Mouse (Mus musculus) brown adipose tissue, adult 24 weeks (tissue): ENCODE results near the gene Fam120a. TPM values are rescaled to one million over a fixed set of nuclear protein-coding genes. Genes with fewer than 3 reads are reported as not detected.

ENCODE experiments used
- H3K27ac ChIP-seq: fragments of 200-500 bp; replicated peaks from 2 replicates; pipeline ENCODE4 v1.5.1; 2012; ENCODE audit warnings: low read depth, mild to moderate bottlenecking, low read length
- H3K4me1 ChIP-seq: fragments of 200-500 bp; 2 replicates; pipeline ENCODE4 v1.6.1; 2012; ENCODE audit warnings: low read length, mixed read lengths; ENCODE audit not compliant: control insufficient read depth, insufficient read depth, insufficient read length
- H3K4me3 ChIP-seq: fragments of 200-500 bp; 2 replicates; pipeline ENCODE4 v1.5.1; 2012; ENCODE audit warnings: low read depth, mild to moderate bottlenecking, low read length, moderate library complexity; ENCODE audit not compliant: insufficient read depth
- polyA plus RNA-seq: library from polyadenylated mRNA; stranded (reverse); fragments of >200 nt; gene quantifications from 2 replicates; pipeline ENCODE4 v1.2.4, GENCODE M21; 2012; ENCODE audit not compliant: missing spikeins, insufficient read depth, insufficient read length

Gene Fam120a
- polyA plus RNA-seq, 1 experiment = 68.3 TPM

GRCm38 (mm10) chr13:48911426-48911825 lies 56.4 kb downstream of the Fam120a start:
- no peak overlapping the region for H3K4me3 ChIP-seq
- no peak overlapping the region for H3K27ac ChIP-seq
- H3K4me1 ChIP-seq = no peaks in the 10 kb centered on the region

- no peak overlapping the region for H3K4me3 ChIP-seq
- H3K4me1 ChIP-seq = no peaks in the 10 kb centered on the region
- no peak overlapping the region for H3K27ac ChIP-seq
Observed at GRCm38 (mm10) chr13:48905458-48905857, 62.4 kb downstream of the Fam120a start.

- H3K4me3 ChIP-seq = no peak overlapping the region
- H3K4me1 ChIP-seq = no peaks in the 10 kb centered on the region
Observed at GRCm38 (mm10) chr13:48895376-48895775, 72.4 kb downstream of the Fam120a start.

GRCm38 (mm10) chr13:48890260-48890960 lies 77.4 kb downstream of the Fam120a start:
- Histone ChIP-seq H3K4me3 (no peak overlapping the region), H3K27ac (no peak overlapping the region)

More at GRCm38 (mm10) chr13:48895376-48895775, 72.4 kb downstream of the Fam120a start:
- no peak overlapping the region for H3K27ac ChIP-seq

GRCm38 (mm10) chr13:48878534-48878933 lies 89.3 kb downstream of the Fam120a start:
- peak overlapping the region; percentile 88 for H3K27ac ChIP-seq
- H3K4me1 ChIP-seq = 0 out of 2 replicates have a peak, but pooled peaks cover 2% of the 10 kb centered on the region
- peak overlapping the region; percentile 69 for H3K4me3 ChIP-seq

More at GRCm38 (mm10) chr13:48890260-48890960, 77.4 kb downstream of the Fam120a start:
- no peaks in the 10 kb centered on the region for H3K4me1 ChIP-seq

- Histone ChIP-seq H3K4me3 (peak overlapping the region; percentile 69; the same call in 1 of the 2 replicates), H3K4me1 (0 out of 2 replicates have a peak, but pooled peaks cover 2% of the 10 kb centered on the region), H3K27ac (peak overlapping the region; percentile 88)
Observed at GRCm38 (mm10) chr13:48877805-48878204, 90.0 kb downstream of the Fam120a start.

- peaks cover 15% of the 10 kb centered on the region for H3K4me1 ChIP-seq
- H3K27ac ChIP-seq = no peak overlapping the region
- no peak overlapping the region for H3K4me3 ChIP-seq
Observed at GRCm38 (mm10) chr13:48872726-48873125, 95.1 kb downstream of the Fam120a start.

GRCm38 (mm10) chr13:48871887-48872606 lies 95.8 kb downstream of the Fam120a start:
- H3K27ac ChIP-seq = peak overlapping the region; percentile 57; the same call in 1 of the 2 replicates
- peak overlapping the region; percentile 78 for H3K4me3 ChIP-seq
- peaks cover 18% of the 10 kb centered on the region for H3K4me1 ChIP-seq

- peaks cover 18% of the 10 kb centered on the region for H3K4me1 ChIP-seq
- peak within 1 kb of the TSS; percentile 78 for H3K4me3 ChIP-seq
- H3K27ac ChIP-seq = peak within 1 kb of the TSS; percentile 81
Observed at GRCm38 (mm10) chr13:48870771-48871731, 96.8 kb downstream of the Fam120a start, which contains the start of gene Phf2. TSS of gene Phf2 (minus strand) at chr13:48871119.

GRCm38 (mm10) chr13:48869950-48870770 lies 97.7 kb downstream of the Fam120a start:
- H3K4me3 ChIP-seq = peak overlapping the region; percentile 75
- peaks cover 22% of the 10 kb centered on the region for H3K4me1 ChIP-seq
- peak overlapping the region; percentile 81 for H3K27ac ChIP-seq

GRCm38 (mm10) chr13:48869600-48869949 lies 98.2 kb downstream of the Fam120a start:
- Histone ChIP-seq H3K27ac (peak overlapping the region; percentile 33), H3K4me1 (peaks cover 26% of the 10 kb centered on the region), H3K4me3 (peak overlapping the region; percentile 75)

GRCm38 (mm10) chr13:48869088-48869487 lies 98.7 kb downstream of the Fam120a start:
- Histone ChIP-seq H3K4me1 (peaks cover 30% of the 10 kb centered on the region), H3K4me3 (peak overlapping the region; percentile 75), H3K27ac (peak overlapping the region; percentile 33; the same call in 1 of the 2 replicates)

GRCm38 (mm10) chr13:48864673-48865356 lies 103.0 kb downstream of the Fam120a start:
- peaks cover 37% of the 10 kb centered on the region for H3K4me1 ChIP-seq
- H3K27ac ChIP-seq = no peak overlapping the region
- no peak overlapping the region for H3K4me3 ChIP-seq
